Mouse (Mus musculus) thymus, postnatal 10 days (tissue): ENCODE results near the gene Spns3.
A peak's percentile ranks its signal among the peaks of the same experiment; 100 is the strongest.

ENCODE experiments used
- DNase-seq, 2 experiments: peaks; one replicate each; pipeline ENCODE4 v3.0.0; 2021; ENCODE audit warnings: low spot score in 2 of 2

Spns3 gene

GRCm38 (mm10) chr11:72550134-72550988, at the start of gene Spns3:
Gene Spns3, minus strand, starts transcription at chr11:72550506.
- DNase-seq, result peak; percentile 55 to 56

GRCm38 (mm10) chr11:72597780-72598179, 47.5 kb upstream of the Spns3 start:
- no peak for DNase-seq

- no peak for DNase-seq
Observed at GRCm38 (mm10) chr11:72595010-72595737, 44.9 kb upstream of the Spns3 start.

- no peak for DNase-seq
Observed at GRCm38 (mm10) chr11:72587537-72588233, 37.4 kb upstream of the Spns3 start.

DNA sequence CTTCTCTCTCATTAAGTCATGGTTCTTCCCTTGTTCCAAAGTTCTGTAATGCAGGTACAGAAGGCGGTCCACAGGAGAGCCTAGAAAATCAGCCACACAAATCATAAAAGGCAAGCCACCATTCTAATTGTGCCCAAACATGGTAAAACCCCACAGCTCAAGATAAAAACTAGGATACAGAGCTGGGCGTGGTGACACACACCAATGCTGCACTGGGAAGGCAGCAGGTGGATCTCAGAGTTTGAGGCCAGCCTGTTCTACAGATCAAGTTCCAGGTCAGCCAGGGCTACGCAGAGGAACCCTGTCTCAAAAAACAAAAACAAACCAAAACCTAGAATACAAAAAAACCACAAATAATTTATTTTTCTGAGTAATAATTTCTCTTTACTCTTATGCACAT, 36.3 kb upstream of the Spns3 start:
- no peak for DNase-seq

DNA sequence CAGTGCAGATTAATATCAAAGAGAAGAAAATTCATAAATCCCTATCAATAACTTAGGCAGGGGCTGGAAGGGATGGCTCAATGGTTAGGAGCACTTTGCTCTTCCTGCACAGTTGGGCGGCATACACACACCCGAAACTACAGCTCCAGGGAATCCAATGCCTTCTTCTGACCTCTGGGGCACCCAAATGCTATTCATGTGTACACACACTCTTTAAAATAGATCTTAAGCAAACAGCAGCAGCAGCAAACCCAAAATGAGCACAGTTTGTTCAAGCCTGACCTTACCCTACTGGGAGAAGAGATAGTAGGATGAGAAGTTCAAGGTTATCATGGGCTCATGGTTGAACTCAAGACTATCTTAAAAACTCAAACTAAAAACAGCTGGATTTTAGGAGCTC, 32.8 kb upstream of the Spns3 start:
- no peak for DNase-seq

- no peak for DNase-seq
Observed at GRCm38 (mm10) chr11:72582448-72582705, 32.1 kb upstream of the Spns3 start.

- DNase-seq, result no peak
Observed at GRCm38 (mm10) chr11:72581609-72582447, 31.5 kb upstream of the Spns3 start.

DNA sequence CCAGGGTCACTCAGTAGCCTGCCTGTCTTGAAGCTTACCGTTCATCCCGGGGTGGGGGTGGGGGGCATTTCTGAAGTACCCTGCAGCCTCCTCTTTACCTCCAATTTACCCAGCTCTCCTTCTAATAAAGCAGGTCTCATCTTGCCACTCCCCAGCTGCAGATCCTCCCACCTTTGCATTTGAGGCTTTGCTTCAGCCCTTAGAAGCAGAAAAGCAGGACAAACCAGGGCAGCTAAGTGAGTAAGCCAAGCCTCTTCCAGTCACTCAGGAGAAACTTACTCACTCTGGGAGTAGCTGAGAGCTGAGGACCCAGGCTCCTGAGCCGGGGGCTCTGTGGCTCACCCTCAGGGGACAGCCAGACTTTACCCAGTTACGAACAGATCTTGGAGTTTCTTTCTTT, 28.2 kb upstream of the Spns3 start:
- no peak for DNase-seq

- DNase-seq, result no peak
Observed at GRCm38 (mm10) chr11:72576466-72577351, 26.4 kb upstream of the Spns3 start.

DNA sequence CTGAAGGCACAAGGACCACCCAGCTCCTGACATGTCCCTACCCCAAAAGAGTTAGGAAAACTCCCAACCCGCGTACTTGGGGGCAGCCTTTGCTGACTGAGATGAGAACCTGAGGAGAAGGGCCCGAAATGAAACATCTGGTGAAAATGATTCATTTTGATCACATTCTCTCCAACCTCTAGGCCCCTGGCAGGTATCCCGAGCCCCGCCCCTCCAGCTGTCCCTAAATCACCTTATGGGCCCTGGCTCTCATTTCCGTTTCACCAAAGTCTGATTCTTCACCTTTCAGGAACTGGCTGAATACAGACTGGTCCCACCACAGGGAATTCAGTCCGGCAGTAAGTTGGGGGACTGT, 25.8 kb upstream of the Spns3 start:
- DNase-seq, result no peak

GRCm38 (mm10) chr11:72573819-72574218, 23.5 kb upstream of the Spns3 start:
- peak in 1 of 2 experiments; percentile 43 for DNase-seq

GRCm38 (mm10) chr11:72570319-72570979, 20.1 kb upstream of the Spns3 start:
- DNase-seq, result peak; percentile 70 to 87

DNA sequence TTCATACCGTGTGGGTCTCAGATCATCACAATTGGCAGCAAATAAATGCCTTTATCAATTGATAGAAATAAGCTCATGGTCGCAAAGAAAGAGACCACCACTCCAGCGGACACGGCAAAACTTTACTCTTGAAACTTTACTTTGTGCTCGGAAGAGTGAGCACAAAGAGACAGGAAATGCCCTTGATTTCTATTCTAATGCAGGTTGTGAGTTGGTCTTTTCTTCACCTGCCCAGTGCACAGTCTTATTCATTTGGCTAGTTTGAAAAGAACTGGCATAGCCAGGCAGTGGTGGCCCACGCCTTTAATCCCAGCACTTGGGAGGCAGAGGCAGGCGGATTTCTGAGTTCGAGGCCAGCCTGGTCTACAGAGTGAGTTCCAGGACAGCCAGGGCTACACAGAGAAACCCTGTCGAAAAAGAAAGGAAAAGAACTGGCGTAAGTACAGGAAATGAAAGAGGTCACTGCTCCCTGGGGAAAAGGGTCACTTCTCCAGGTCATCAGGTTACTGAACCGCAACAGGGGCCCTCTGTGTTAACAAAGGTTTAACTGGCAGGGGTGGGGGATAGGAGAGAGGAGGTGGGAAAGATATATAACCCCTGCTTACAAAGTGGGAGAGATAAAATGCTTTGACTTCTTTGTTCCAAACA, 19.5 kb upstream of the Spns3 start:
- no peak for DNase-seq

GRCm38 (mm10) chr11:72569051-72569450, 18.7 kb upstream of the Spns3 start:
- DNase-seq, result peak in 1 of 2 experiments; percentile 26

- no peak for DNase-seq
Observed at GRCm38 (mm10) chr11:72566816-72567338, 16.6 kb upstream of the Spns3 start.

DNA sequence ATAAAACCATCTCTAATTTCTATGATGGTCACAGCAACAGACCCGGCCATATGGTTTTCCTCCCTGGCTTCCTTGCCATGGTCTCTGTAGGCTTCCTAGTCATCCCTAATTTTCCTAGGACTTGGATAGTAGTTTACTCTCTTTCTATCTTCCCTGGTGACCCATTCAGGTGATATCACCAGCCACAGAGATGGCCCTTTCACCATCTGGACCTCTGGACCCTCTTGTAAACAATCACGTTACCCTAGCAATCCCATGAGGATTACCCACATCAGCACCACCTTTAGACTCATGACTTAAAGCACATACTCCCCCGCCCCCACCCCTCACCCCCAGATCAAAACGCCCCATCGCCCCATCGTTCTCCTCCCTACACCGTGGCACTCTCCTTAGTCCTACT, 16.0 kb upstream of the Spns3 start:
- DNase-seq, result no peak

DNA sequence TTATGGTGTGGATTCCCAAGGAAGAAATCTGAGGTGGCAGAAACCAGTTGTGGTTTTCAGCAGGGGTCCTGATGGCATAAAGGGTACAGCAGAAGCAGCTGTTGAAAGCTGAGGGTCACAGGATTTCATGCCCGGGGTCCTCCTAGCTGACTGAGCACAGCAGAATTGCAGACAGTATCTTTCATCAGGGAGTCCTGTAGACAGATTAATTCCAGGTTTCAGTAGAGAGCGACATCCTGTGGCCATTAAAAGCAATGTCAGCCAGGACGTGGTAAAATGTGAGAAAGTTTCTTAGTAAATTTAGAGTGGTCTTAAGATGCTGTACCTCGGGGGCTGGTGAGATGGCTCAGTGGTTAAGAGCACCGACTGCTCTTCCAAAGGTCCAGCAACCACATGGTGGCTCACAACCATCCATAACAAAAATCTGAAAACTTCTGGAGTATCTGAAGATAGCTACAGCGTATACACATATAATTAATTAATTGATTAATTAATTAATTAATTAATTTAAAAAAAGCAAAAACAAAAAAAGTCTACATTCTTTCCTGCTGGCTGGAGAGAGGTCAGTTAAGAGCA, 14.0 kb upstream of the Spns3 start:
- DNase-seq, result no peak

- DNase-seq, result no peak
Observed at GRCm38 (mm10) chr11:72560661-72561060, 10.4 kb upstream of the Spns3 start.
